Mouse (Mus musculus) liver, postnatal 0 days (tissue): ENCODE measurements around the gene Tmem120a.

Experiments
- CTCF ChIP-seq: sonication (generic); IDR thresholded peaks from 2 replicates; pipeline ENCODE4 v1.5.1; 2016; ENCODE audit warnings: antibody characterized with exemption, low read depth
- EP300 ChIP-seq: IDR thresholded peaks from 2 replicates; pipeline ENCODE4 v1.6.1; 2016; ENCODE audit warnings: antibody characterized with exemption, low read depth, mild to moderate bottlenecking

DNA sequence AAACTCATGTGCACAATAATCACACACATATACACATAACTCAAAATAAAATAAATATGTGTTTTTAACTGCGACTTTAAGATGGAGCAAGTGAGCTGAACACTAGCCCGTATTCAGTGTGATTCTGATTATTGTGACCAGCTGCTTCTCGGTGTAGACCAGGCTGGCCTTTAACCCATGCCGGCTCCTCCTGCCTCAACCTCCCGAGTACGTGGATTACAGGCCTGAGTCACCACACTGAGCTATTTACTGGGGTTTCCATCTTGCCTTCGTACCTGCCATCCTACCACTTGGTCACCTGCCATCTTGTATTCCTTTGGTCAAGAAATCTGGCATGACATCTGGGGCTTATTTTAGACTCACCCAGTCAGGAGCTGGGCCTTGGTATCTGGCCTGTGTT, 40.8 kb downstream of the Tmem120a start:
- TF ChIP-seq CTCF: no peak
- TF ChIP-seq EP300: no peak
